Mouse (Mus musculus): ENCODE results near the gene Tm7sf3.
"Not testable (repeated sequence)": the region's sequence is repeated elsewhere in the genome, so short reads cannot be mapped to it uniquely, and the experiment has no call there.

Gene Tm7sf3

GRCm38 (mm10) chr6:146615891-146616290, 26.7 kb downstream of the Tm7sf3 start:
- intact Hi-C loops (cut with DNase I), result no loop called here

DNA sequence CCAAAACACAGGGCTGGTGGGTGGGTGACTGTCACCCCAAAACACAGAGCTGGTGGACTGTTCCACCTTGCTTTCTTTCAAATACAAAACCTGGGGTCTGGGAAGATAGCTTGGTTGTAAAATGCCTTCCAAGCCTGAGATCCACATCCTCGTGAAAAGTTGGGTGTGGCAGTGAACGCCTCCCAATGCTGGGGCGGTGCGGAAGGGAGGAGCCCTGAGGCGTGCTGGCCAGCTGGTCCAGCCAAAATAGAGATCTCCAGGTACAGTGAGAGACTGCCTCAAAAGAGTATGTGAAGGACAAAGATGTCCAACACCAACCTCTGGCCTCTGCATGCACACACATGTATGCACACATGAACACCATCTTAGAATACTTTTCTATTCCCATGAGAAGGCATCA, 28.1 kb downstream of the Tm7sf3 start:
- intact Hi-C loops (cut with DNase I), result no loop called here

DNA sequence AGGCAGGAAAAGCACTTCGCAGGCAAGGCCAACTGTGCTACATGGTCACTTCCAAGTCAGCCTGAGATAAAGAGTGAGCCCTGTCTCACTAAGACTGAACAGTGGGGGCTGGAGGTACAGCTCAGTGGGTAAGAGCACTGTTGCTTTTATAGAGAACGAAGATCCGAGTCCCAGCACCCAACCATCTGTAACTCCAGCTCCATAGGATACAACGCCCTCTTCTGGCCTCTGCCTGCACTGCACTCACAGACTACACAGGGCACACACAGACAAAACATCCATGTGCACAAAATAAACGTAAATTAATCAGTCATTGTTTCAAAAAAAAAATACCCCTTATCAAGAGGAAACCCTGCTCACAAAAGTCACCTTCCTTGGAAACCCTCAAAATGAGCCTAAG, 28.7 kb downstream of the Tm7sf3 start:
- intact Hi-C loops (cut with DNase I), result no loop called here

DNA sequence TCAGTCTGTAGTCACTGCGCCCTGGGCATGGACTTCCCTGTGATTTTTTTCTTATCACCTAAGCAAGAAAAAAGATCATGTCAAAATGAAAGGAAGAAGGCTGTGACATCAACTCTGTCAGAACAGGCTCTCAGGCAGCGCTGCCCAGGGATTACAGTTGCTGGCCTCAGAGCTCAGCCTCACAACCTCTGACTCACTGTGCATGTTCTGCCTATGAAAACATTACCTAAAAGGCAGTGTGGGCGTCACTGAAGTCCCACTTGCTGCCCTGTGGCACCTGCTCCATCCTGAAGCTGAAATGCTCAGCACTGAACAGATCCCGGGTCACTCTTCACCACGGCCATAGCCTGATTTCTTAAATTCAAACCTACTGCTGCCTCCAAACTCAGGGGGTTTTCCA, 29.9 kb downstream of the Tm7sf3 start:
- intact Hi-C loops (cut with DNase I), result no loop called here

GRCm38 (mm10) chr6:146611897-146612296, 30.7 kb downstream of the Tm7sf3 start:
- intact Hi-C loops (cut with DNase I), result no loop called here

DNA sequence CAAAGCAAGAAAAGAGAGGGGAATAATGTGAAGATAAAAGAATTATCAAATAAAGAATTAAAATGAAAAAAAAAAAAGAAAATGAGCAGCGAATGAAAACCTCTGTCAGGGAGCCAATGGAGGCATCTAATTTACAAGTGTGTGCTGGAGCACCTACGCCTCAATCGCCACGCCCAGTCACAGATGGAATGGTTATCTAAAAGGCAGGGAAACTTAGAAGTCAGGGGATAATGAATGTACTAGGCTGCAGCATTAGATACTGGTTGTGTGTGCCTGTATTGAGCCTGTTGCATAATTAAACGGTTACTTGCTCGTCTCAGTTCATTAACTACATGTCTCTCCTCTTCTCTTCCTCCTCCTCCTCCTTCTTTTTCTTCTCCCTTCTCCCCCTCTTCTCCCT, 31.2 kb downstream of the Tm7sf3 start:
- intact Hi-C loops (cut with DNase I), result no loop called here

DNA sequence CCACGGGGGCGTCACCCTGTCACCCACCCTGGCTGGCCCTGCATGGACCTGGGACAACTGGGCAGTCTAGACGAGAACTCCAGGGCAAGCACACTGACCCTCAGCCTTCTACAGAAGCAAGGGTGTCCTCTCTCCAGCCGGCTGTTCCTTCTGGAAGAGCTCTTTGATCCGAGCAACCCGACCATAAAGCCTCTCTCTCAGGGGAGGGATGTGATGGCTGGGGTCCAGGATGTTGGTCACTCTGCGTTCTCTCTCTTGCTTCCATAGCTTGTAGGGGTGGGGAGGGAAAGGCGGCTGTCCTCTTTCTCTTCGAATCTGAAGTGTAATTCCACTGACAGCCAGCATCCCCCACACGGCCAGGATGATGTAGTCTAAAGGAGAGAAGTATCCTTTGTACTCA, 39.0 kb downstream of the Tm7sf3 start:
- intact Hi-C loops (cut with DNase I), result no loop called here

DNA sequence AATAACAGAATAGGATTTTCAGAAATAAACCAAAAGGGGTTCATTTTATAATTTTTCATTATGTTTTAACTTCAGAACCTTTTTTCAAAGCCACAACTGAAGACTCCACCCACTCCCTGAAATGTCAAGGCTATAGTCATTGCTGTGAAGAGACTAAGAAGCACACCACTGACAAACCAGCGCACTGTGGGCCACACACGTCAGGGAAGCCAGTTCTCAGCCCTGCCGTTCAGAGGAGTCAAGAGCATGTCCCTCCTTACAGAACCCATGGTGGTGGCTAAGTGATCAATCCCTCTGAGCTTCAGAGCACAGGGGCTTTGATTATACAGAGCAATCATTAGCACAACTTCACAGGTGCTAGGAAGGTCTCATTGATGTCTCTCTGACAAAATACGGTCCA, 40.0 kb downstream of the Tm7sf3 start:
- intact Hi-C loops (cut with DNase I), result no loop called here

DNA sequence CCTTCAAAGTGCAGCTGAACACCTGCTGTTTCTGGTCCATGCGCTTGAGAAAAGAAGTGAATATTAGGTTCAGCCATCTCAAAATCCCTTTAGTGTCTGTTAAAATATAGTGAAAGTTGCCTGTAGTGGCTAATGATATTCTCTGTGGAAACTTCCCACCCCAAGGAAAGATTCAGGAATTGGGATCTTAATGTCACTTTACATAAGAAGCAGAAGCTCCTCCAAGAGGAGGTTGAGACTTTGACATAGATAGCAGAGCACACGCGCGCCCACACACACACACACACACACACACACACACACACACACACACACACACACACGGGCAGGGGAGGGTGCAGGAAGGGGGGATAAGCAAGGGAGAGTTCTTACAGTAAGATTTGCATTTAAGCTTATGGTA, 57.5 kb downstream of the Tm7sf3 start:
- intact Hi-C loops (cut with DNase I), result no loop called here

DNA sequence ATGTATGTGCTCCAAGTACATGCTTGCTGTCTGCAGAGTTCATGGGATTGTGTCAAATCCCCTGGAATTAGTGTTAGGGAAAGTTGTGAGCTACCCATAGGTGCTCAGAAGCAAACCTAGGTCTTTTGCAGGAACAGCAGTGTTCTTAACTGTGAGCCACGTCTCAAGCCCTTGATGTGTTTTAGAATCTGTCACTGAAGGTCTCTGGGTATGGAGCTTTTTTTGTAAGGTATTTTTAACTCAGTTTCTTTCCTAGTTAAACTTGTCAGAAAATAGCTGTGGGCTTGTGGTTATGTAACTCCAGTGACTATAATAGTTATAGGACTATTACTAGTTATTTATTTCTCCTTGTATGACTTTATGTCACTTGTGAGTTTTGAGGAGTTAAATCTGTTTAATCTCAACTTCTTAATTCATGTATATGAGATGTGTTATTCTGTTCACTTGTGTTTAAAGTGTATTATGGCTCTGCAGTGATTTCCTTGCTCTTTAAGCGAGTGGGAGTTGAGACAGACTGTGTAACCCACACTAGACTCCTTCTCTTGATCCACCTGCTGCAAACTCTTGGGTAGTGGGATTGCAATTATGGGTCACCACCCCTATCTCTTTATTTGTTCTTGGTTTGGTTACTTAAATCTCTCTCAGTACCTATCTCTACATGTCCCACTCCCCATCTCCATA, 59.1 kb downstream of the Tm7sf3 start:
- intact Hi-C loops (cut with DNase I), result no loop called here

- intact Hi-C loops (cut with DNase I), result no loop called here
These were observed 62.2 kb downstream of the Tm7sf3 start for GRCm38 (mm10) chr6:146580381-146580926.

GRCm38 (mm10) chr6:146578586-146578985, 64.0 kb downstream of the Tm7sf3 start:
- intact Hi-C loops (cut with DNase I), result loop anchor here (5.0 to 10.0 kb wide), 2 partner anchors 54 to 74 kb away; partner anchors contain the start of gene Itpr2

- intact Hi-C loops (cut with DNase I), result loop anchor here (5.0 to 10.0 kb wide), 2 partner anchors 54 to 73 kb away; partner anchors contain the start of gene Itpr2
These were observed 64.5 kb downstream of the Tm7sf3 start for GRCm38 (mm10) chr6:146578111-146578531.

DNA sequence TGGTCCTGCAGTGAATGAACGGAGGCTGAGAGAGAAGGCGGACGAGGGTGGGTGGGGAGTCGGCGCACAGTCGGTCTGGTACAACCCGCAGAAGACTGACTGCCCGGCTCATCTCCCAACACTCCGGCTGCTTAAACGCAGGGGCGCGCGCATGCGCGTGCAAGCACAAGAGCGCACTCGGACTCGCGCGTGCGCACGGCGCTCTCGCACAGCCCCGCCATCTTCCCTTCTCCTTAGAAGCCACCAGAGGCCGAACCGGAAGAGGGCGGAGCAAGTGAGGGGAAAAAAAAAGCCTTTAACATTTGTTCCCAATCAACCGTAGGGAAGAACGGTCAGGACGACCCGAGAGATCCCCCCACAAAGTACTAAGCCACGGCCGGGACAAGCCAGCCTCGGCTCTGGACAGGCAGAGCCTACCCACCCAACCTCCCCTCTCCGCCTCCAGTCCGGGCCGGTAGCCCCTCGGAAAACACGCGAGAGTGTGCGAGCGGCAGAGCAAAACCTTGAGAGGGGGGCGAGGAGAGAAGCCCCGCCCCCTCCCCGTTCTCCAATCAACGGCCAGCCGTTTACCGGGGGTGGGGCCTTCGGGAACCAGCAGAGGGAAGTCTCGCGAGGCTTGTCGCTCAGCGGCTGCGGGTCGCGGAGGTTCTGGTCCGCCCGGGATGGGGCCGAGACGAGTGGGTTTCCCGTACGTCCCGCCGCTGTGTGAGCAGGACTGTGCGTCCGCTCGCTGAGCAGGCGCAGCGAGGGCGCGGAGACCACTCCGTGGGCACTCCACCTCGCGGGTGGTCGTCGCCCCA, 65.1 kb downstream of the Tm7sf3 start, which contains the start of gene Ints13:
Gene Ints13, minus strand, starts transcription at position 526 of the 800 bp plus-strand sequence.
- intact Hi-C loops (cut with DNase I), result loop anchor here (5.0 to 10.0 kb wide), 2 partner anchors 55 to 73 kb away; partner anchors contain the start of gene Itpr2

DNA sequence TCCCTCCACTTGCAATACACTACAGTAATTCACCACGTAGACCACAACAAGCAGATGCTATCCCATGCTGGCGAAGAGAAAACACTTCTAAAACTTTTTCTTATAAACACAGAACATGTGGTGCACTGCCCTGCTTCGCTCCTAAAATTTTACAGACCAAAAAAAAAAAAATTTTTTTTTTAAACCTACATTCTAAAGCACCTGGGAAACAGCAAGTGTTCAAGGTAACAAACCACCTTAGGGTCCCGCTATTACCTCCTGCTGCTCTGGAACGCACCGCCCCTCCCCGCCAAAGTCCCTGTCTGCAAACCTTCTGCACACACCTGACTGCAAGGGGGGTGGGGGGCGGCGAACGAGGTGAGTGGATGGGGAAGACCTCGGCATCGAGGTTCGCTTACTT, 65.7 kb downstream of the Tm7sf3 start, which contains the start of gene Fgfr1op2:
Gene Fgfr1op2, plus strand, starts transcription at position 301 of the 400 bp plus-strand sequence.
- intact Hi-C loops (cut with DNase I), result loop anchor here (5.0 to 10.0 kb wide), 2 partner anchors 55 to 72 kb away; partner anchors contain the start of gene Itpr2

GRCm38 (mm10) chr6:146572073-146572472, 70.6 kb downstream of the Tm7sf3 start:
- intact Hi-C loops (cut with DNase I), result loop anchor here (10.0 kb wide), 1 partner anchor 67 kb away; the partner anchor contains the start of gene Itpr2

- intact Hi-C loops (cut with DNase I), result not testable (repeated sequence)
These were observed 80.2 kb downstream of the Tm7sf3 start for GRCm38 (mm10) chr6:146562461-146562860.

Measured in adrenal gland (tissue).